Mouse (Mus musculus) brain, embryonic 14.5 days (tissue): Measurements from ENCODE around the gene Nanog.

Experiments used
- CTCF ChIP-seq: fragments of 200-500 bp; IDR thresholded peaks from 2 replicates; pipeline ENCODE4 v1.5.1; 2012; ENCODE audit warnings: inconsistent platforms, mild to moderate bottlenecking, moderate library complexity, borderline replicate concordance; ENCODE audit not compliant: insufficient read depth, insufficient read length; ENCODE audit errors: extremely low read depth
- POLR2A ChIP-seq: fragments of 200-500 bp; IDR thresholded peaks from 2 replicates; pipeline ENCODE4 v1.6.1; 2012; ENCODE audit warnings: mild to moderate bottlenecking, inconsistent platforms, borderline replicate concordance; ENCODE audit not compliant: poor library complexity, insufficient read depth, insufficient read length, severe bottlenecking; ENCODE audit errors: extremely low read depth

- no peak for TF ChIP-seq POLR2A
- TF ChIP-seq CTCF, result no peak
Measured at GRCm38 (mm10) chr6:122743353-122743752, 36.1 kb downstream of the Nanog start.
